Mouse (Mus musculus) MEL (cell line): ENCODE results near the gene Rbm47. TPM values are rescaled to one million over a fixed set of nuclear protein-coding genes. Genes with fewer than 3 reads are reported as not detected.

Source experiments
- DNase-seq: peaks from one replicate; pipeline ENCODE4 v3.0.0; 2011; ENCODE audit warnings: low read depth, low spot score
- H3K27ac ChIP-seq: 2 replicates; pipeline ENCODE4 v1.5.1; 2012; ENCODE audit warnings: low read depth, mild to moderate bottlenecking, control low read depth, low read length, moderate library complexity; ENCODE audit not compliant: control insufficient read depth
- H3K27me3 ChIP-seq, 2 experiments: fragments of 150-350 bp in 1 of 2; sonication (generic) in 1 of 2; 2 replicates each; pipeline ENCODE4 v1.6.1; 2012; ENCODE audit warnings: low read length in 2 of 2, mild to moderate bottlenecking in 2 of 2, improper control_type of control experiment in 1 of 2, moderate library complexity in 1 of 2; ENCODE audit not compliant: insufficient read depth in 2 of 2, control insufficient read depth in 1 of 2
- H3K36me3 ChIP-seq, 2 experiments: 2 replicates each; pipeline ENCODE4 v1.6.1; 2012 to 2014; ENCODE audit warnings: low read length in 2 of 2, improper control_type of control experiment in 1 of 2, inconsistent platforms in 1 of 2, mild to moderate bottlenecking in 1 of 2; ENCODE audit not compliant: insufficient read depth in 2 of 2, control insufficient read depth in 1 of 2
- H3K4me1 ChIP-seq, 2 experiments: fragments of 150-350 bp in 1 of 2; sonication (generic) in 1 of 2; 2 replicates each; pipeline ENCODE4 v1.6.1; 2012; ENCODE audit warnings: low read length in 2 of 2, improper control_type of control experiment in 1 of 2, mild to moderate bottlenecking in 1 of 2; ENCODE audit not compliant: insufficient read depth in 2 of 2, control insufficient read depth in 1 of 2
- H3K4me3 ChIP-seq, 2 experiments: fragments of 150-350 bp in 1 of 2; sonication (generic) in 1 of 2; 2 replicates each; pipeline ENCODE4 v1.5.1; 2012; ENCODE audit warnings: low read depth in 2 of 2, low read length in 2 of 2, mild to moderate bottlenecking in 2 of 2, moderate library complexity in 2 of 2, control low read depth in 1 of 2, improper control_type of control experiment in 1 of 2; ENCODE audit not compliant: control insufficient read depth in 1 of 2, insufficient read depth in 1 of 2
- H3K79me2 ChIP-seq: 2 replicates; pipeline ENCODE4 v1.6.1; 2012; ENCODE audit warnings: mild to moderate bottlenecking, low read length, moderate library complexity; ENCODE audit not compliant: control insufficient read depth, poor library complexity, insufficient read depth
- H3K9ac ChIP-seq: 2 replicates; pipeline ENCODE4 v1.6.1; 2012; ENCODE audit warnings: low read depth, mild to moderate bottlenecking, control low read depth, low read length, moderate library complexity; ENCODE audit not compliant: control insufficient read depth, poor library complexity, severe bottlenecking
- H3K9me3 ChIP-seq: fragments of 150-350 bp; sonication (generic); replicated peaks from 2 replicates; pipeline ENCODE4 v1.6.1; 2012; ENCODE audit warnings: mild to moderate bottlenecking, low read length, improper control_type of control experiment, moderate library complexity; ENCODE audit not compliant: insufficient read depth
- CHD1 ChIP-seq: IDR thresholded peaks from 2 replicates; pipeline ENCODE4 v1.6.1; 2012; ENCODE audit warnings: low read depth, mild to moderate bottlenecking, inconsistent platforms, low read length, improper control_type of control experiment
- CHD2 ChIP-seq: IDR thresholded peaks from 2 replicates; pipeline ENCODE4 v1.6.1; 2011; ENCODE audit warnings: low read length, improper control_type of control experiment
- CTCF ChIP-seq, 3 experiments: IDR thresholded peaks in 2 of 3; conservative IDR thresholded peaks in 1 of 3; 2 replicates each; pipeline ENCODE4 v1.5.1; 2011 to 2012; ENCODE audit warnings: low read length in 3 of 3, low read depth in 2 of 3, mild to moderate bottlenecking in 2 of 3, improper control_type of control experiment in 1 of 3, inconsistent platforms in 1 of 3, mixed read lengths in 1 of 3, moderate library complexity in 1 of 3; ENCODE audit not compliant: control insufficient read depth in 1 of 3, insufficient read depth in 1 of 3, poor library complexity in 1 of 3, severe bottlenecking in 1 of 3
- ELF1 ChIP-seq: IDR thresholded peaks from 2 replicates; pipeline ENCODE4 v1.6.1; 2014; ENCODE audit warnings: low read depth, mild to moderate bottlenecking, inconsistent platforms, low read length, improper control_type of control experiment, moderate library complexity
- EP300 ChIP-seq, 2 experiments: IDR thresholded peaks; 2 replicates each; pipeline ENCODE4 v1.6.1; 2011; ENCODE audit warnings: improper control_type of control experiment in 2 of 2, low read length in 2 of 2, low read depth in 1 of 2, mild to moderate bottlenecking in 1 of 2
- ETS1 ChIP-seq: IDR thresholded peaks from 2 replicates; pipeline ENCODE4 v1.6.1; 2012; ENCODE audit warnings: low read depth, mild to moderate bottlenecking, inconsistent platforms, low read length, improper control_type of control experiment, moderate library complexity
- JUND ChIP-seq: IDR thresholded peaks from 2 replicates; pipeline ENCODE4 v1.6.1; 2011; ENCODE audit warnings: low read depth, mild to moderate bottlenecking, improper control_type of control experiment, low read length
- KAT2A ChIP-seq: conservative IDR thresholded peaks from 2 replicates; pipeline ENCODE4 v1.6.1; 2012; ENCODE audit warnings: low read depth, low read length, improper control_type of control experiment, inconsistent platforms
- MAFK ChIP-seq: IDR thresholded peaks from 2 replicates; pipeline ENCODE4 v1.6.1; 2011; ENCODE audit warnings: low read depth, mild to moderate bottlenecking, low read length, improper control_type of control experiment, borderline replicate concordance
- MAX ChIP-seq: IDR thresholded peaks from 2 replicates; pipeline ENCODE4 v1.6.1; 2011; ENCODE audit warnings: low read length, improper control_type of control experiment
- MAZ ChIP-seq: IDR thresholded peaks from 2 replicates; pipeline ENCODE4 v1.6.1; 2012; ENCODE audit warnings: low read depth, mild to moderate bottlenecking, inconsistent platforms, low read length, improper control_type of control experiment
- MEF2A ChIP-seq: IDR thresholded peaks from 2 replicates; pipeline ENCODE4 v1.6.1; 2014; ENCODE audit warnings: low read depth, mild to moderate bottlenecking, inconsistent platforms, low read length, improper control_type of control experiment; ENCODE audit not compliant: poor library complexity, insufficient replicate concordance, severe bottlenecking; ENCODE audit errors: extremely low read depth
- MYB ChIP-seq: IDR thresholded peaks from 2 replicates; pipeline ENCODE4 v1.6.1; 2011; ENCODE audit warnings: mild to moderate bottlenecking, low read depth, low read length, improper control_type of control experiment
- NELFE ChIP-seq: IDR thresholded peaks from 2 replicates; pipeline ENCODE4 v1.6.1; 2011; ENCODE audit warnings: low read depth, low read length, improper control_type of control experiment
- NRF1 ChIP-seq: IDR thresholded peaks from 2 replicates; pipeline ENCODE4 v1.6.1; 2014; ENCODE audit warnings: low read depth, mild to moderate bottlenecking, inconsistent platforms, low read length, improper control_type of control experiment, moderate library complexity; ENCODE audit not compliant: poor library complexity, insufficient read depth, severe bottlenecking
- POLR2A ChIP-seq, 2 experiments: IDR thresholded peaks; 2 replicates each; pipeline ENCODE4 v1.6.1; 2011 to 2012; ENCODE audit warnings: low read length in 2 of 2, mild to moderate bottlenecking in 2 of 2, control low read depth in 1 of 2, improper control_type of control experiment in 1 of 2, low read depth in 1 of 2, moderate library complexity in 1 of 2; ENCODE audit not compliant: control insufficient read depth in 1 of 2, insufficient read depth in 1 of 2, poor library complexity in 1 of 2
- POLR2AphosphoS2 ChIP-seq: IDR thresholded peaks from 2 replicates; pipeline ENCODE4 v1.6.1; 2011; ENCODE audit warnings: low read length, improper control_type of control experiment
- POLR2AphosphoS5 ChIP-seq: IDR thresholded peaks from 2 replicates; pipeline ENCODE4 v1.6.1; 2012; ENCODE audit warnings: low read depth, borderline replicate concordance, mild to moderate bottlenecking, inconsistent platforms, low read length, moderate library complexity, mixed read lengths
- RAD21 ChIP-seq: IDR thresholded peaks from 2 replicates; pipeline ENCODE4 v1.6.1; 2011; ENCODE audit warnings: mild to moderate bottlenecking, low read depth, low read length, improper control_type of control experiment
- SIN3A ChIP-seq: IDR thresholded peaks from 2 replicates; pipeline ENCODE4 v1.6.1; 2012; ENCODE audit warnings: low read length, improper control_type of control experiment, inconsistent platforms
- SMC3 ChIP-seq: IDR thresholded peaks from 2 replicates; pipeline ENCODE4 v1.6.1; 2011; ENCODE audit warnings: low read depth, low read length, improper control_type of control experiment
- ZC3H11A ChIP-seq: IDR thresholded peaks from 2 replicates; pipeline ENCODE4 v1.6.1; 2012; ENCODE audit warnings: low read depth, mild to moderate bottlenecking, inconsistent platforms, low read length, improper control_type of control experiment
- ZKSCAN1 ChIP-seq: IDR thresholded peaks from 2 replicates; pipeline ENCODE4 v1.6.1; 2012; ENCODE audit warnings: low read depth, mild to moderate bottlenecking, inconsistent platforms, low read length, improper control_type of control experiment, moderate library complexity
- ZNF384 ChIP-seq: IDR thresholded peaks from 2 replicates; pipeline ENCODE4 v1.6.1; 2012; ENCODE audit warnings: low read depth, mild to moderate bottlenecking, inconsistent platforms, low read length, improper control_type of control experiment
- polyA plus RNA-seq, 2 experiments: library from polyadenylated mRNA; stranded (reverse) in 1 of 2; unstranded in 1 of 2; fragments of >175 nt in 1 of 2; fragments of >200 nt in 1 of 2; gene quantifications; 2 replicates each; pipeline versions ENCODE4 v1.2.1 to v1.2.4; 2012; ENCODE audit warnings: low replicate concordance in 2 of 2, low read depth in 1 of 2; ENCODE audit not compliant: insufficient read length in 2 of 2, insufficient read depth in 1 of 2, missing spikeins in 1 of 2
- total RNA-seq: library from RNA; depleted of rRNA; stranded (reverse); fragments of 300-350 nt; gene quantifications from 2 replicates; pipeline ENCODE4 v1.2.3, GENCODE M21; 2012

Rbm47 gene
- total and polyA plus RNA-seq, 3 experiments: not detected

DNA sequence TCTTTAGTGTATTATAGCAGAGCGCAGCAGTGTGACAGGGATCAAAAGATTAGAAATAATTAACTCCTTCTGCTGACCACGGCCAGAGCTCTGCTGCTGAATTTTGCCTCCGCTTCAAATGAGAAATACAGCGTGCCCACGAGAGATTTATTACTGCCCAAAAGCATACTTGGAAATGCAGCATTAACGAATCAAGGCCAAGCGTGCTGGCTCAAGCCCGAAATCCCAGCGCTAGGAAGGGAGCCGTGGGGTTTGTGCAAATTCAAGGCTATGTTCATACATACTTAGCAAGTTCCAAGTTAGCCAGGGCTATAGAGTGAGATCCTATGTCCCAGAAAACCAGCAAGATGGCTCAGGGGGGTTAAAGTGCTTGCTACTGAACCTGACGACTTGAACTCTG lies 47.5 kb downstream of the Rbm47 start:
- H3K4me3 ChIP-seq: no peak overlapping the region
- no peak for TF ChIP-seq ZNF384
- TF ChIP-seq ELF1: no peak
- TF ChIP-seq ETS1: no peak
- no peak for TF ChIP-seq CHD1
- no peak for TF ChIP-seq MAZ
- TF ChIP-seq NELFE: no peak
- no peak for TF ChIP-seq MAFK
- no peak for TF ChIP-seq POLR2AphosphoS2
- TF ChIP-seq ZC3H11A: no peak
- no peak for TF ChIP-seq JUND
- no peak for TF ChIP-seq ZKSCAN1
- TF ChIP-seq, all 39 proteins: peak for 0
- H3K4me1 ChIP-seq: no peaks in the 10 kb centered on the region
- no peaks in the 10 kb centered on the region for H3K27me3 ChIP-seq
- H3K9me3 ChIP-seq: no peaks in the 10 kb centered on the region
- no peaks in the 10 kb centered on the region for H3K79me2 ChIP-seq
- no peaks in the 10 kb centered on the region for H3K36me3 ChIP-seq
- no peak overlapping the region for H3K9ac ChIP-seq
- no peak for DNase-seq
- H3K27ac ChIP-seq: no peak overlapping the region

DNA sequence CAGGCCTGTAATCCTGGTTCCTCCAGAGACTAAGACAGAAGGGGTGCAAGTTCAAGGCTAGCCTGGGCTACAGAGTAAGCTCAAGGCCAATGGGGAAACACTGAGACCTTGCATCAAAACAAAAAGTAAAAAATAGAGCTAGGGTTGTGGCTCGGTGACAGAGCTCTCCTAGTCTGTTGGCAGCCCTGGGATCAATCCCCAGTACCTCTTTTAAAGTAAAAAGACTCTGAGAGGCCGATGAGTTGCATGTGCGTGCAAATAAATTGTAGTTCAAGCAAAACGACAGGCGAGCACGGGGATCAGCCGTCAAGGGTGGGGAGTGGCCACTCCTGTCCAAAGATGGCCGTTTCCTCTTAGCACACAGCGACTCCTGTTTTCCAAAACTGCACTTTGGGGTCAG lies 48.0 kb downstream of the Rbm47 start:
- H3K4me1 ChIP-seq: no peaks in the 10 kb centered on the region
- TF ChIP-seq NRF1: no peak
- no peak for TF ChIP-seq MAX
- TF ChIP-seq SIN3A: no peak
- no peak for TF ChIP-seq ZNF384
- TF ChIP-seq POLR2AphosphoS2: no peak
- TF ChIP-seq ZC3H11A: no peak
- TF ChIP-seq, all 39 proteins: peak for 0
- no peaks in the 10 kb centered on the region for H3K9me3 ChIP-seq
- H3K36me3 ChIP-seq: no peaks in the 10 kb centered on the region
- H3K79me2 ChIP-seq: no peaks in the 10 kb centered on the region
- no peaks in the 10 kb centered on the region for H3K27me3 ChIP-seq
- no peak overlapping the region for H3K9ac ChIP-seq
- H3K4me3 ChIP-seq: no peak overlapping the region
- DNase-seq: no peak
- no peak overlapping the region for H3K27ac ChIP-seq

GRCm38 (mm10) chr5:66124089-66124400 lies 48.9 kb downstream of the Rbm47 start:
- Histone ChIP-seq H3K4me1 (no peaks in the 10 kb centered on the region), H3K4me3 (no peak overlapping the region), H3K9ac (no peak overlapping the region), H3K9me3 (no peaks in the 10 kb centered on the region), H3K27ac (no peak overlapping the region), H3K79me2 (no peaks in the 10 kb centered on the region), H3K36me3 (no peaks in the 10 kb centered on the region), H3K27me3 (no peaks in the 10 kb centered on the region)
- no peak for TF ChIP-seq ETS1
- TF ChIP-seq EP300 (IDR thresholded peaks at IDR 0.05; ENCODE audit: low read depth in 1 of 2, low read length in 2 of 2): no peak
- no peak for TF ChIP-seq POLR2AphosphoS2
- TF ChIP-seq CTCF (IDR thresholded peaks at IDR 0.05 in 2 of 3, conservative IDR thresholded peaks at IDR 0.05 in 1 of 3; ENCODE audit: control insufficient read depth in 1 of 3, insufficient read depth in 1 of 3, low read depth in 2 of 3, low read length in 3 of 3, poor library complexity in 1 of 3, severe bottlenecking in 1 of 3): no peak
- TF ChIP-seq MAZ: no peak
- TF ChIP-seq KAT2A: no peak
- no peak for TF ChIP-seq SIN3A
- no peak for TF ChIP-seq MAX
- TF ChIP-seq POLR2A (IDR thresholded peaks at IDR 0.05; ENCODE audit: control insufficient read depth in 1 of 2, insufficient read depth in 1 of 2, low read depth in 1 of 2, low read length in 2 of 2, poor library complexity in 1 of 2): no peak
- no peak for TF ChIP-seq RAD21
- no peak for TF ChIP-seq NRF1
- TF ChIP-seq ZC3H11A: no peak
- TF ChIP-seq ELF1: no peak
- TF ChIP-seq MEF2A: no peak
- TF ChIP-seq CHD2: no peak
- no peak for TF ChIP-seq POLR2AphosphoS5
- TF ChIP-seq NELFE: no peak
- TF ChIP-seq MYB: no peak
- no peak for TF ChIP-seq SMC3
- no peak for DNase-seq
